Mouse (Mus musculus): ENCODE results near the gene Dnajc16. TPM values are rescaled to one million over a fixed set of nuclear protein-coding genes. Genes with fewer than 3 reads are reported as not detected.

Dnajc16 gene
- polyA plus RNA-seq, 1 experiment from 2014 or later: 5.8 TPM

GRCm38 (mm10) chr4:141765008-141765407, 25.7 kb downstream of the Dnajc16 start:
- 97% methylated on average over 3 of the region's 3 CpGs for WGBS
- no peaks in the 10 kb centered on the region for H3K27me3 ChIP-seq (ENCODE audit: control insufficient read depth, insufficient read depth, low read length)
- H3K4me2 ChIP-seq (ENCODE audit: low read depth): no peak overlapping the region
- H3K27ac ChIP-seq (ENCODE audit: low read depth, low read length): no peak overlapping the region
- ATAC-seq (ENCODE audit: insufficient read depth, low FRiP score, low TSS enrichment) (no peak), DNase-seq (ENCODE audit: low spot score) (no peak)
- H3K9me3 ChIP-seq (ENCODE audit: control insufficient read depth, low read length): no peaks in the 10 kb centered on the region
- no peak overlapping the region for H3K4me3 ChIP-seq (ENCODE audit: low read depth, low read length)
- H3K9ac ChIP-seq (ENCODE audit: low read length): no peak overlapping the region
- H3K36me3 ChIP-seq (ENCODE audit: control insufficient read depth, insufficient read depth, low read length): peaks cover 11% of the 10 kb centered on the region
- H3K4me1 ChIP-seq (ENCODE audit: control insufficient read depth, insufficient read depth, low read length): no peaks in the 10 kb centered on the region

- WGBS: 95% methylated on average over 12 of the region's 12 CpGs
- H3K27me3 ChIP-seq (ENCODE audit: control insufficient read depth, insufficient read depth, low read length): no peaks in the 10 kb centered on the region
- H3K9me3 ChIP-seq (ENCODE audit: control insufficient read depth, low read length): no peaks in the 10 kb centered on the region
- no peak overlapping the region for H3K27ac ChIP-seq (ENCODE audit: low read depth, low read length)
- ATAC-seq (ENCODE audit: insufficient read depth, low FRiP score, low TSS enrichment) (no peak), DNase-seq (ENCODE audit: low spot score) (no peak)
- H3K9ac ChIP-seq (ENCODE audit: low read length): no peak overlapping the region
- H3K4me2 ChIP-seq (ENCODE audit: low read depth): no peak overlapping the region
- H3K36me3 ChIP-seq (ENCODE audit: control insufficient read depth, insufficient read depth, low read length): peaks cover 10% of the 10 kb centered on the region; the same call in 1 of the 2 replicates
- H3K4me3 ChIP-seq (ENCODE audit: low read depth, low read length): no peak overlapping the region
- no peaks in the 10 kb centered on the region for H3K4me1 ChIP-seq (ENCODE audit: control insufficient read depth, insufficient read depth, low read length)
Observed at GRCm38 (mm10) chr4:141763476-141763875, 27.3 kb downstream of the Dnajc16 start.

DNA sequence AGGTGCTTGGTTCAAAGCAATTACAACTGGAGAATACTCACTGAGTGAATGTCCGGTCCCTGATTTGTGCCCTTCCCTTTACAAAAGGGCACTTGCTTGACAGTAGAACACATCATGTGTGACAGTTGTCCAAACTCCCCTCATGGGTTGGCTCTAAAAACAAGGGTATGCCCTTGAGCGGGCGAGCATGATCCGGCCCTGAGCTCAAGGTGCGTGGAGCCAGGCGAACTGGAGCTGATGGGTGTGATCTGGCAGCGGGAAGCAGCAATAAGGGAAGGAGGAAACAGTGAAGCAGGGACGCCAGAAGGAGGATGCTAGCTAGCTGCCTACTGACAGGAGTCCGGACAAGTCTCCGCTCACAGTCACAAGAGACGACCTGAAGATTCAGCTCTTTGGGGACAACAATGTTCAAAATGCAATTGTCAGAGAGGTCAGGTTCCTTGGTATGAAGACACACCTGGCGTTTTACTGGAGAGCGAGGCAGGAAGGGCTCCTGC, 28.6 kb downstream of the Dnajc16 start:
- H3K27me3 ChIP-seq (ENCODE audit: control insufficient read depth, insufficient read depth, low read length): no peaks in the 10 kb centered on the region
- no peak overlapping the region for H3K4me2 ChIP-seq (ENCODE audit: low read depth)
- no peak overlapping the region for H3K27ac ChIP-seq (ENCODE audit: low read depth, low read length)
- H3K4me1 ChIP-seq (ENCODE audit: control insufficient read depth, insufficient read depth, low read length): no peaks in the 10 kb centered on the region
- peaks cover 7% of the 10 kb centered on the region; the same call in 1 of the 2 replicates for H3K36me3 ChIP-seq (ENCODE audit: control insufficient read depth, insufficient read depth, low read length)
- DNase-seq (ENCODE audit: low spot score) (no peak), ATAC-seq (ENCODE audit: insufficient read depth, low FRiP score, low TSS enrichment) (no peak)
- no peak overlapping the region for H3K4me3 ChIP-seq (ENCODE audit: low read depth, low read length)
- no peak overlapping the region for H3K9ac ChIP-seq (ENCODE audit: low read length)
- no peaks in the 10 kb centered on the region for H3K9me3 ChIP-seq (ENCODE audit: control insufficient read depth, low read length)
- 95% methylated on average over 13 of the region's 13 CpGs for WGBS

DNA sequence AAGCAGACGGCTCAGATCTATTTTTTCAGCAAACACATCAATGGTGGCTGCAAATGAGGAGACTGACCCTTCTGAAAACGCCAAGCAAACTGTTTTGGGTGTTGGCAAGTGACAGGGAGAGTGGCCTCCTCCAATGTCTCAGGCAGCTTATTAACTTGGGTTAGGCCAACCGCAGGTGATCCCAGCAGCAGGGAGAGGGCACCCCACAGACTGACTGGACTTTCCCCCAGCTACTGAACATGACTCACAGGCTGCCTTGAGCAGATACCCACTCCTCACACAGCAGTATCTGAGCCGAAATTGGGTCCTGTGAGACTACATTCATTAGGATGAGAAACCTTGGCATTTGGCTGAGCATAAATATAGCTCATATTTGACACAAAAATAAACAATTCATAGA, 29.8 kb downstream of the Dnajc16 start:
- ATAC-seq (ENCODE audit: insufficient read depth, low FRiP score, low TSS enrichment) (no peak), DNase-seq (ENCODE audit: low spot score) (no peak)
- no peaks in the 10 kb centered on the region for H3K4me1 ChIP-seq (ENCODE audit: control insufficient read depth, insufficient read depth, low read length)
- peaks cover 7% of the 10 kb centered on the region; the same call in 1 of the 2 replicates for H3K36me3 ChIP-seq (ENCODE audit: control insufficient read depth, insufficient read depth, low read length)
- no peak overlapping the region for H3K4me3 ChIP-seq (ENCODE audit: low read depth, low read length)
- 81% methylated on average over 4 of the region's 4 CpGs for WGBS
- H3K9ac ChIP-seq (ENCODE audit: low read length): no peak overlapping the region
- H3K27ac ChIP-seq (ENCODE audit: low read depth, low read length): no peak overlapping the region
- H3K4me2 ChIP-seq (ENCODE audit: low read depth): no peak overlapping the region
- no peaks in the 10 kb centered on the region for H3K9me3 ChIP-seq (ENCODE audit: control insufficient read depth, low read length)
- H3K27me3 ChIP-seq (ENCODE audit: control insufficient read depth, insufficient read depth, low read length): no peaks in the 10 kb centered on the region

DNA sequence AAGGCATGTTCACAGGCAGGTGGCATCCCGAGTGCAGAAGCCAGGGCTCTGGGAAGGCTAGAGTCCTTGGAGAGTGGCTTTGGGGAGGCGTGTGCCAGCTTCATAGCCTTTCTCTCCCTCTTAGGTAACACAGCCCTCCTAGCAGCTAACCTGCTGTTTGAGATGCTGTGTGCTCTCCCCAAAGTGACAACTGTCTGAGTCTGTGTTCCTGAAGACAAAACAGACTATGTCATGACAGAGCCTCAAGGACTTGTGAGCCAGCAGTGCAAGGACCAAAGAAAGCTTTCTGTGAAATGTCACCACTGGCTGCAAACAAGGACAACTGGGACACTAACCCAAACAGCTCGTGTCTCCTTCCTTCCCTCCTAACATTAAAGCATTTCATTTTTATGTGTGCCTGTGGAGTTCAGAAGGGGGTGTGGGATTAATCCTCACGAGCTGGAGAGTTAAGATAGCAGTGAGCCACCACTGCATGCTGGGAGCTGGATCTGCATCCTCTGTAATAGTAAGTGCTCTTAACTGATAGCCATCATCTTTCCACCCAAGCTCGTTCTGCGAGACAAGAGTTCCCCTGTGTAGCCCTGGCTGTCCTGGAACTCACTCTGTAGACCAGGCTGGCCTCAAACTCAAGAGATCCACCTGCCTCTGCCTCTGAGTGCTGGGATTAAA, 31.7 kb downstream of the Dnajc16 start:
- Histone ChIP-seq H3K4me2 (ENCODE audit: low read depth) (no peak overlapping the region), H3K4me3 (ENCODE audit: low read depth, low read length) (no peak overlapping the region), H3K9ac (ENCODE audit: low read length) (no peak overlapping the region), H3K36me3 (ENCODE audit: control insufficient read depth, insufficient read depth, low read length) (peaks cover 5% of the 10 kb centered on the region; the same call in 1 of the 2 replicates), H3K9me3 (ENCODE audit: control insufficient read depth, low read length) (no peaks in the 10 kb centered on the region), H3K4me1 (ENCODE audit: control insufficient read depth, insufficient read depth, low read length) (no peaks in the 10 kb centered on the region), H3K27ac (ENCODE audit: low read depth, low read length) (no peak overlapping the region), H3K27me3 (ENCODE audit: control insufficient read depth, insufficient read depth, low read length) (no peaks in the 10 kb centered on the region)
- WGBS: 81% methylated on average over 6 of the region's 6 CpGs
- ATAC-seq (ENCODE audit: insufficient read depth, low FRiP score, low TSS enrichment): no peak
- DNase-seq (ENCODE audit: low spot score): no peak

DNA sequence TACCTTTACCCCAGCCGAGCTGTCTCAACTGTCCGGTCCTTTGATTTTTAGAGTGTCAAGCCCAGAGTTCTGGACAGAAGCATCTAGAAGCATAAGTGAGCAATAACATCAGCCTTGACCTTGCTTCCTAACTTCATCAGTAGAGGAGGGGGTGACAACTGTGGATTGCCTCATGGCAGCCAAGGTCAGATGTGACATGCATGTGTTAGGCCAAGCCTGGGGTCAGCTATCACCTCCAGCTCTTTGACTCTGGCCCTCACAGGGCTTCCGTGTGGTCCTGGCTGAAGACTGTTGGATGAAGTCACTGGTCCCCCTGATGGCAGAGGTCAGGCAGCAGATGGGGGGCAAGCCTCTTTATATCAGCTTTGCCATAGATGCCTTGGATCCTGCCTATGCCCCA, 33.6 kb downstream of the Dnajc16 start:
- Histone ChIP-seq H3K4me2 (ENCODE audit: low read depth) (no peak overlapping the region), H3K9ac (ENCODE audit: low read length) (no peak overlapping the region), H3K27me3 (ENCODE audit: control insufficient read depth, insufficient read depth, low read length) (no peaks in the 10 kb centered on the region), H3K9me3 (ENCODE audit: control insufficient read depth, low read length) (no peaks in the 10 kb centered on the region), H3K27ac (ENCODE audit: low read depth, low read length) (no peak overlapping the region), H3K4me1 (ENCODE audit: control insufficient read depth, insufficient read depth, low read length) (no peaks in the 10 kb centered on the region), H3K4me3 (ENCODE audit: low read depth, low read length) (no peak overlapping the region), H3K36me3 (ENCODE audit: control insufficient read depth, insufficient read depth, low read length) (peaks cover 2% of the 10 kb centered on the region; the same call in 1 of the 2 replicates)
- DNase-seq (ENCODE audit: low spot score) (no peak), ATAC-seq (ENCODE audit: insufficient read depth, low FRiP score, low TSS enrichment) (no peak)
- 92% methylated on average over 3 of the region's 3 CpGs for WGBS

DNA sequence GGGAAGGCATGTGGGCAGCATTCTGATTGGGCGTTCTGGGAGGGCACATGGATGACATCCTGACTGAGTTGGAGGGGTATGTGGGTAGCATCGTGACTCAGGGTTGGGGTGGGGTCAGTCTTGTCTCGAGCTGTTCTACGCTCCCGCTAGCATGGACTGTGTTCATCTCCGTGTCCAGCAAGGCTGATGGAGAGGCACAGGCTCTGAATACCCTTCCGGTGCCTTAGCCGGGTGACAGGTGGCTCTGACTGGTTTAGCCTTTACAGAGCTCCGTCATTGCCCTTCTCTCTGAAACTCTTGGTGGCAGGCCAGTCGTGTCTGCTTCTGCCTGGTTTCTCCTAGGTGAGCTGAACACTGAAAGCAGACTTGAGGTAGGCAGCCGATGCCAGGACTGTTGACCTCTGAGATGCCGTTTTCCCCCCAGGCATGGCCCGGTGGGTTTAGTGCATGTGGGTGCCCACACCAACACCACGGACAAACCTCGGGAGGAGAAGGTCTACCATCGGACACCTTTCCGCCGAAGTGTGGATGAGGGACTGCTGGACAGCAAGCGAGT, 35.3 kb downstream of the Dnajc16 start:
- Histone ChIP-seq H3K4me3 (ENCODE audit: low read depth, low read length) (no peak overlapping the region), H3K4me2 (ENCODE audit: low read depth) (no peak overlapping the region), H3K9ac (ENCODE audit: low read length) (no peak overlapping the region), H3K4me1 (ENCODE audit: control insufficient read depth, insufficient read depth, low read length) (no peaks in the 10 kb centered on the region), H3K36me3 (ENCODE audit: control insufficient read depth, insufficient read depth, low read length) (no peaks in the 10 kb centered on the region), H3K27me3 (ENCODE audit: control insufficient read depth, insufficient read depth, low read length) (no peaks in the 10 kb centered on the region), H3K9me3 (ENCODE audit: control insufficient read depth, low read length) (no peaks in the 10 kb centered on the region), H3K27ac (ENCODE audit: low read depth, low read length) (no peak overlapping the region)
- no peak for ATAC-seq (ENCODE audit: insufficient read depth, low FRiP score, low TSS enrichment)
- WGBS: 90% methylated on average over 19 of the region's 19 CpGs
- DNase-seq (ENCODE audit: low spot score): no peak

DNA sequence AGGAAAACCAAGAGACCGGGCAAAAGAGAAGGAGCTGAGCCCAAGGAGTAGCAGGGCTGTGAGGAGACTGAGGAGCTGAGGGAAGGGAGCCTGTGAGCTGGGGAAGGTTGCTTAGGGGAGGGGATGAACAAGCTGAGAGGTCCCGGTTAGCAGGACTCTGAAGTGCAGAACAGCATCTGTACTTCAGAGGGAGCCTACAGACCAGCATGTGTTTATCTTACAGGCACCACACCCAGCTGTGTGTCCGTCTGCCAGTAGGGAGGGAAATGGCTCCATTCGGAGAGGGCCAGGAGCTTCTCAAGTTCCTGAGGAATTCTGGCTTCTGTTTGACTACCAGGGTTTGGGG, 38.7 kb downstream of the Dnajc16 start:
- ATAC-seq (ENCODE audit: insufficient read depth, low FRiP score, low TSS enrichment) (no peak), DNase-seq (ENCODE audit: low spot score) (no peak)
- Histone ChIP-seq H3K27me3 (ENCODE audit: control insufficient read depth, insufficient read depth, low read length) (no peaks in the 10 kb centered on the region), H3K9ac (ENCODE audit: low read length) (no peak overlapping the region), H3K27ac (ENCODE audit: low read depth, low read length) (no peak overlapping the region), H3K4me2 (ENCODE audit: low read depth) (no peak overlapping the region), H3K4me3 (ENCODE audit: low read depth, low read length) (no peak overlapping the region), H3K4me1 (ENCODE audit: control insufficient read depth, insufficient read depth, low read length) (no peaks in the 10 kb centered on the region), H3K36me3 (ENCODE audit: control insufficient read depth, insufficient read depth, low read length) (no peaks in the 10 kb centered on the region), H3K9me3 (ENCODE audit: control insufficient read depth, low read length) (no peaks in the 10 kb centered on the region)
- 9% methylated on average over 4 of the region's 4 CpGs for WGBS

- no peaks in the 10 kb centered on the region for H3K9me3 ChIP-seq (ENCODE audit: control insufficient read depth, low read length)
- H3K36me3 ChIP-seq (ENCODE audit: control insufficient read depth, insufficient read depth, low read length): no peaks in the 10 kb centered on the region
- no peak for ATAC-seq (ENCODE audit: insufficient read depth, low FRiP score, low TSS enrichment)
- H3K27me3 ChIP-seq (ENCODE audit: control insufficient read depth, insufficient read depth, low read length): no peaks in the 10 kb centered on the region
- H3K4me3 ChIP-seq (ENCODE audit: low read depth, low read length): no peak overlapping the region
- no peak overlapping the region for H3K27ac ChIP-seq (ENCODE audit: low read depth, low read length)
- 41% methylated on average over 4 of the region's 4 CpGs for WGBS
- no peak for DNase-seq (ENCODE audit: low spot score)
- H3K4me1 ChIP-seq (ENCODE audit: control insufficient read depth, insufficient read depth, low read length): no peaks in the 10 kb centered on the region
- no peak overlapping the region for H3K9ac ChIP-seq (ENCODE audit: low read length)
- H3K4me2 ChIP-seq (ENCODE audit: low read depth): no peak overlapping the region
Observed at GRCm38 (mm10) chr4:141751419-141752075, 39.2 kb downstream of the Dnajc16 start.

Measured in neural tube, embryonic 11.5 days (tissue).